In the genomic region with DNA sequence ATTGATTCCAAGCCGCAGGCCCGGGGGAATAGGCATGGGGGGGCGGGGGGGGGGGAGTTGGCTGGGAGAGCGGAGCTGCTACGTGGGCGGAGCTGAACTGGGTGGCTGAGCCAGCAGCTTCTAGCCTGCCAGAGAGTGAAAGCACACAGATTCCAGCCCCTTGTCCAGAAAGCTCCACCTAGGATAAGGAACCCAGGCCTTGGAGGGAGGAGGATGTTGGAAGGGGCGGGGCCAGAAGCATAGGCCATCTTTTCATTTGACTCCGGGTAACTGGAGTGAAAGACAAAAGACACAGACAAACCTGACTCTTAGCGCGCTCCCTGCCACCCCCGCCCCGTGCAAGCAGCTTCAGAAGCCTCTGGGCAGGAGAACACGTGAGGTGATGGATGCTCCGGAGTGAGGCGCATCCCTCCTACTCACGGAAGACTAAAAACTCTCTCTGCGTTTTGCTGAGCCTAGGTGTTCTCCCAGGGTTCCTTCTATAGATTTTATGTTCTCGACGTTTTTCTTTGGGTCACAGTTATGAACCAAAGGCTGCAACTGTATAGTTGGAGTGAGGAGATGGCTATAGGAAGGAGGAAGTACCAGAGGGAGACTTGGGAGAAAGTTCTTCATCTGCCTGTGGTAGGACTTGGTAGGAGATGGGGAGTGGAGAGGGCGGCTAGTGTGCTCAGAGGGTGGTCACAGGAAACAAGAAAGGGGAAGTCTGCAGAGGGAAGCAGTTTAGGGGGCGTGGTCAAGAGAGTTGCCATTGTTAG, we compare ENCODE assay signal across 7 mouse cellular contexts.
DNase-seq lines count a peak whose midpoint lies in the region; ATAC-seq lines count a peak whose summit lies in the region.

No protein-coding gene starts in this region.

- H3K9ac ChIP-seq in intestine, embryonic 15.5 days: peak overlapping the region; percentile 39; the same call in 1 of the 2 replicates

- peak overlapping the region; percentile 77 for H3K27ac ChIP-seq in intestine, embryonic 15.5 days

- H3K9me3 ChIP-seq in intestine, embryonic 15.5 days: no peaks in the 10 kb centered on the region

- H3K36me3 ChIP-seq in intestine, embryonic 15.5 days: no peaks in the 10 kb centered on the region

- peak overlapping the region; percentile 34 for H3K4me3 ChIP-seq in intestine, embryonic 15.5 days (replicated peaks)

- ATAC-seq in activated CD4-positive, CD25-positive, alpha-beta regulatory T cell, adult 4 months: peak; percentile 68
- ATAC-seq in intestine, embryonic 15.5 days: peak; percentile 96

- H3K4me2 ChIP-seq in intestine, embryonic 15.5 days (replicated peaks): peak overlapping the region; percentile 73

- 2% methylated on average over 21 of the region's 21 CpGs for WGBS in intestine, embryonic 15.5 days

- DNase-seq in embryo, embryonic 10.5 days (ENCODE audit: low spot score): peak; percentile 92
- peak; percentile 63 to 65 for DNase-seq in gastrocnemius, postnatal 36 days
- DNase-seq in left cerebral cortex, postnatal 36 days (ENCODE audit: low spot score in 2 of 2): peak; percentile 48 to 57
- DNase-seq in mesoderm, embryonic 11.5 days (ENCODE audit: low read depth, low spot score): peak; percentile 83
- peak; percentile 47 for DNase-seq in right cerebral cortex, postnatal 25 days

- H3K27me3 ChIP-seq in intestine, embryonic 15.5 days (replicated peaks): no peaks in the 10 kb centered on the region

- H3K4me1 ChIP-seq in intestine, embryonic 15.5 days (replicated peaks): peaks cover 12% of the 10 kb centered on the region; the same call in 1 of the 2 replicates

- intact Hi-C loops in gastrocnemius, postnatal 36 days (cut with DNase I): no loop called here
- intact Hi-C loops in left cerebral cortex, postnatal 36 days (cut with DNase I): no loop called here

Comparison
In these comparisons a context has a peak if more than half of its experiments do, and no peak if none do; other contexts are left out.
1. Peak in every context shown above with its lines: DNase-seq, ATAC-seq, H3K4me3 ChIP-seq and H3K27ac ChIP-seq.